Mouse (Mus musculus): Measurements from ENCODE around the gene C1ra. TPM values are rescaled to one million over a fixed set of nuclear protein-coding genes. Genes with fewer than 3 reads are reported as not detected.
A peak's percentile ranks its signal among the peaks of the same experiment; 100 is the strongest.
"Not testable (repeated sequence)": the region's sequence is repeated elsewhere in the genome, so short reads cannot be mapped to it uniquely, and the experiment has no call there.

The C1ra gene
- polyA plus RNA-seq, 1 experiment from 2014 or later, result 7.5 TPM

DNA sequence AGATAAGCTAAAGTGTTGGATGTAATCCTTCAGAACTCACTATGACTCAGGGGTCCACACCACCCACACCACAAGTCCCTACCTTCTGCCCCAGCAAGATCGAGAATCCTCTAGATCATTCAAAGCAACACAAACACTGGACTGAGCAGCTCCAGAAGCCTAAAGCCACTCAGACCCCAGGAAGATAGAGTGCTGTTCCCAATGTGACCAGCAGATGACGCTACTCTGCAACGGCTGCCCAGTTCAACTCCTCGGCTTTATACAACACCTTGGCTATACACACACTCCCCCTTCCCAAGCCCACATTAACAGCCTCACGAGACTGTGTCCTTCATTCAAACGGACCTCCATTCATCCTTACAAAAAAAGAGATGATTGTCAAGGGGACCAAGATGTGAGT, 39.4 kb upstream of the C1ra start:
- Histone ChIP-seq H3K36me3 (ENCODE audit: control insufficient read depth, insufficient read depth) (no peaks in the 10 kb centered on the region), H3K27me3 (replicated peaks; ENCODE audit: control insufficient read depth, insufficient read depth, low read length) (no peaks in the 10 kb centered on the region), H3K9me3 (ENCODE audit: control insufficient read depth) (no peaks in the 10 kb centered on the region), H3K4me3 (ENCODE audit: low read depth, low read length) (no peak overlapping the region), H3K4me1 (replicated peaks; ENCODE audit: control insufficient read depth, insufficient read depth, low read length) (no peaks in the 10 kb centered on the region), H3K27ac (ENCODE audit: low read depth, low read length) (no peak overlapping the region), H3K9ac (ENCODE audit: low read depth, low read length) (no peak overlapping the region), H3K4me2 (replicated peaks; ENCODE audit: low read depth) (no peak overlapping the region)
- no peak; the same call in 1 of the 2 replicates for ATAC-seq
- TF ChIP-seq CTCF (IDR thresholded peaks at IDR 0.05; ENCODE audit: low read depth), result peak; percentile 82
- 34% methylated on average over 6 of the region's 6 CpGs for WGBS

DNA sequence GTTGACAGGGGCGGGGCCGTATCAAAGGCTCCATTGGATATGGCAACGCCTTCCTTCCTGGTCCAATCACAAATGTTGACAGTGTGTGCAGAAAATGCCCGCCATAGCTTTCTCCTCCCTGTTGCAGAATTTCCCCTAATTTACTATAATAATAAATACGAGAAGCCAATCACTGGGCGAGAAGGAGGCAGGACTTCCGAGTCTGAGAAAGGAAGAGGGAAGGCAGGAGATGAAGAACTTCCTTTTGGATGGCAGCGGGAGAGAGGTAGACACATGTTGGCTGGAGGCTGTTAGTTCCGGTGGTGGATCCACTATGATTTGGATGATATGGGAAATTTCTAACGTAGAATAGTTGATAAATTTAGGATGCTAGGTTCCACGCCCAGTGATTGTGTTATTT, 37.6 kb upstream of the C1ra start:
- WGBS, result 78% methylated on average over 11 of the region's 11 CpGs
- no peak for TF ChIP-seq CTCF (IDR thresholded peaks at IDR 0.05; ENCODE audit: low read depth)
- Histone ChIP-seq H3K4me1 (replicated peaks; ENCODE audit: control insufficient read depth, insufficient read depth, low read length) (peaks cover 6% of the 10 kb centered on the region; the same call in 1 of the 2 replicates), H3K27me3 (replicated peaks; ENCODE audit: control insufficient read depth, insufficient read depth, low read length) (no peaks in the 10 kb centered on the region), H3K9me3 (ENCODE audit: control insufficient read depth) (no peaks in the 10 kb centered on the region), H3K4me2 (replicated peaks; ENCODE audit: low read depth) (no peak overlapping the region), H3K27ac (ENCODE audit: low read depth, low read length) (no peak overlapping the region), H3K4me3 (ENCODE audit: low read depth, low read length) (no peak overlapping the region), H3K9ac (ENCODE audit: low read depth, low read length) (no peak overlapping the region), H3K36me3 (ENCODE audit: control insufficient read depth, insufficient read depth) (no peaks in the 10 kb centered on the region)
- no peak for ATAC-seq

DNA sequence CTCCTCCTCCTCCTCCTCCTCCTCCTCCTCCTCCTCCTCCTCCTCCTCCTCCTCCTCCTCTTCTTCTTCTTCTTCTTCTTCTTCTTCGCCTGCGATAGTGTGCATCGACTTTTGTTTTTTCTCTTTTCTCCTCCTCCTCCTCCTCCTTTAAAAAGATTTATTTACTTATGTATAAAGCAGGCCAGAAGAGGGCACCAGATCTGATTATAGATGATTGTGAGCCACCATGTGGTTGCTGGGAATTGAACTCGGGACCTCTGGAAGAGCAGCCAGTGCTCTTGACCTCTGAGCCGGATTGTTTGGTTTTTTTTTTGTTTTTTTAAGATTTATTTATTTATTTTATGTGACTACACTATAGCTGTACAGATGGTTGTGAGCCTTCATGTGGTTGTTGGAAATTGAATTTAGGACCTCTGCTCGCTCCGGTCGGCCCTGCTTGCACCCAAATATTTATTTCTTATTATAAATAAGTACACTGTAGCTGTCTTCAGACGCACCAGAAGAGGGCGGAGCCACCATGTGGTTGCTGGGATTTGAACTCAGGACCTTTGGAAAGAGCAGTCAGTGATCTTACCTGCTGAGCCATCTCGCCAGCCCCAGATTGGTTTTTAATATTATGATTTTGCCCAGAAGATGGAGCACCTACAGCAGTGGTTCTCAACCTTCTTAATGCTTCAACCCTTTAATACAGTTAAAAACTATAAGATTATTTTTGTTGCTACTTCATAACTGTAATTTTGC, 36.7 kb upstream of the C1ra start:
- not testable (repeated sequence) for H3K27me3 ChIP-seq (replicated peaks; ENCODE audit: control insufficient read depth, insufficient read depth, low read length); H3K27ac ChIP-seq (ENCODE audit: low read depth, low read length); H3K36me3 ChIP-seq (ENCODE audit: control insufficient read depth, insufficient read depth); H3K4me3 ChIP-seq (ENCODE audit: low read depth, low read length); H3K4me2 ChIP-seq (replicated peaks; ENCODE audit: low read depth); ATAC-seq; H3K4me1 ChIP-seq (replicated peaks; ENCODE audit: control insufficient read depth, insufficient read depth, low read length); H3K9ac ChIP-seq (ENCODE audit: low read depth, low read length); H3K9me3 ChIP-seq (ENCODE audit: control insufficient read depth)
- 79% methylated on average over 9 of the region's 11 CpGs for WGBS

DNA sequence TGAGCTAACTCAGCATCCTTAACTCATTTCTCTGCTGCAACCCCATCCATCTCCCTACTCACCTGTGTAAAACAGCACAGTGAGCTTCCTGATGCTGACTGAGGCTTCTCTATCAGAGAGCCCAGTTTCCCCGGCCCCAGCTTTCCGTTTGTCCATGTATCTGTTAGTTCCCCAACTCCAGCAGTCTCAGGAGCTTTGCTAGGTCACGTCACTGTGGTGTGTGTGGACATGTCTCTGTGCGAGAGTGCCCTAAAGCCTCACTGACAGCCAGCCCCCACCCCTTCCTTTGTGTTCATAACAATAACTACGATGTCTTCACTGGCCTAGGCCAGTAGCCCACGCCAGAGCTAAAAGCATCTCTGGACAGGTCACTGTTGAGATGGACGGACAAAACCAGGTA, 36.0 kb upstream of the C1ra start:
- Histone ChIP-seq H3K9ac (ENCODE audit: low read depth, low read length) (no peak overlapping the region), H3K9me3 (ENCODE audit: control insufficient read depth) (no peaks in the 10 kb centered on the region), H3K36me3 (ENCODE audit: control insufficient read depth, insufficient read depth) (no peaks in the 10 kb centered on the region), H3K4me2 (replicated peaks; ENCODE audit: low read depth) (no peak overlapping the region), H3K4me3 (ENCODE audit: low read depth, low read length) (no peak overlapping the region), H3K27ac (ENCODE audit: low read depth, low read length) (no peak overlapping the region), H3K27me3 (replicated peaks; ENCODE audit: control insufficient read depth, insufficient read depth, low read length) (no peaks in the 10 kb centered on the region), H3K4me1 (replicated peaks; ENCODE audit: control insufficient read depth, insufficient read depth, low read length) (peaks cover 6% of the 10 kb centered on the region; the same call in 1 of the 2 replicates)
- ATAC-seq, result no peak
- 85% methylated on average over 7 of the region's 7 CpGs for WGBS
- TF ChIP-seq CTCF (IDR thresholded peaks at IDR 0.05; ENCODE audit: low read depth), result no peak

DNA sequence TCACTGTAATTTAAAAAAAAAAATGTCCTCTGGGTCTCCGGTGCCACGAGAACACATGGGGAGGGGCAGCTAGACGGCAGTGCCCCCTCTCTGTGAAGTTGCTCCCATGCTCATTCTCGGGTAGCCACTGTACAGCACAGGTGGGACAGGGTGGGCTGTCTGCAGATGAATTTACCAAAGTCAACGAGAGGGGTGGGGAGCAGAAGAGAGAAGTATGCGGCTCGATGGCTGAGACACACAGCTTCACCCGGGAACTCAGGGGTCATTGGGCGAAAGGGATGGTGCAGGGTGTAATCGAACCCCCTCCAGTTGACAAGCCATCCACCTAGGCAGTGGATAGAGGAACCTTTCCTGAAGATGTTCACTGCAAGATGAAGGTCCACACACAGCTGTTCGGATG, 35.4 kb upstream of the C1ra start:
- ATAC-seq, result no peak
- H3K27me3 ChIP-seq (replicated peaks; ENCODE audit: control insufficient read depth, insufficient read depth, low read length), result no peaks in the 10 kb centered on the region
- H3K4me3 ChIP-seq (ENCODE audit: low read depth, low read length), result no peak overlapping the region

DNA sequence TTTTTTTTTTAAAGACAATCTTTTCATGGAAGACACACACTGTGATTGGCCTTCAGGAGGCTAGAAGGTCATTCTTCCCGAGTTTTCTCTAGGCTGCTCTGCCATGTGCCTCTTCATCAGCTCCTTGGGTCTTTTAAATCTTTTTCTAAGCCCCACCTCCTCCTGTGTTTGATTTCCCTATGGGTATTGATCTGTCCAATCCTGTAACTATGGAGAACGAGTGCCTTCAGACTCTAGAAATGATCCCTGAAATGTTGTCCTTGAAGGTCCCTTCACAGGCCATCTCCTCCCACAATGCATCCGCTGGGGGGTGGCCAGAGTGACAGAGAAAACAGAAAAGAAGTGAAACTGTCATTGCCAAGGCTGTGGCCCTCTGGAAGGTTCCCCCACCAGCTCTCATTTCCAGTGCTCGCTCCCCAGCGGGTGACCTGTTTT, 35.0 kb upstream of the C1ra start:
- Histone ChIP-seq H3K27me3 (replicated peaks; ENCODE audit: control insufficient read depth, insufficient read depth, low read length) (no peaks in the 10 kb centered on the region), H3K27ac (ENCODE audit: low read depth, low read length) (no peak overlapping the region), H3K4me2 (replicated peaks; ENCODE audit: low read depth) (no peak overlapping the region), H3K4me3 (ENCODE audit: low read depth, low read length) (no peak overlapping the region), H3K36me3 (ENCODE audit: control insufficient read depth, insufficient read depth) (no peaks in the 10 kb centered on the region), H3K4me1 (replicated peaks; ENCODE audit: control insufficient read depth, insufficient read depth, low read length) (peaks cover 6% of the 10 kb centered on the region), H3K9me3 (ENCODE audit: control insufficient read depth) (no peaks in the 10 kb centered on the region), H3K9ac (ENCODE audit: low read depth, low read length) (no peak overlapping the region)
- ATAC-seq, result no peak
- 63% methylated on average over 5 of the region's 5 CpGs for WGBS
- TF ChIP-seq CTCF (IDR thresholded peaks at IDR 0.05; ENCODE audit: low read depth), result no peak

More for the DNA sequence above, 35.4 kb upstream of the C1ra start:
- no peaks in the 10 kb centered on the region for H3K36me3 ChIP-seq (ENCODE audit: control insufficient read depth, insufficient read depth)
- no peak overlapping the region for H3K27ac ChIP-seq (ENCODE audit: low read depth, low read length)
- H3K4me1 ChIP-seq (replicated peaks; ENCODE audit: control insufficient read depth, insufficient read depth, low read length), result peaks cover 6% of the 10 kb centered on the region; the same call in 1 of the 2 replicates
- TF ChIP-seq CTCF (IDR thresholded peaks at IDR 0.05; ENCODE audit: low read depth), result no peak
- H3K9me3 ChIP-seq (ENCODE audit: control insufficient read depth), result no peaks in the 10 kb centered on the region
- no peak overlapping the region for H3K9ac ChIP-seq (ENCODE audit: low read depth, low read length)
- H3K4me2 ChIP-seq (replicated peaks; ENCODE audit: low read depth), result no peak overlapping the region
- WGBS, result 84% methylated on average over 11 of the region's 11 CpGs

Data from intestine, postnatal 0 days (tissue).